Mouse (Mus musculus) liver, embryonic 15.5 days (tissue): ENCODE measurements around the gene Vill. TPM values are rescaled to one million over a fixed set of nuclear protein-coding genes. Genes with fewer than 3 reads are reported as not detected.
A peak's percentile ranks its signal among the peaks of the same experiment; 100 is the strongest.

ENCODE experiments used
- ATAC-seq: fragments of 200-750 bp; cut with Nextera tagmentation; 2 replicates; pipeline ENCODE4 v1.8.0; 2017; ENCODE audit warnings: moderate number of reproducible peaks, mild to moderate bottlenecking, moderate library complexity; ENCODE audit not compliant: insufficient read depth
- H3K27ac ChIP-seq: fragments of 300-500 bp; sonication (generic); replicated peaks from 2 replicates; pipeline ENCODE4 v1.5.1; 2015; ENCODE audit warnings: mild to moderate bottlenecking, inconsistent platforms
- H3K27me3 ChIP-seq: fragments of 300-500 bp; sonication (generic); 2 replicates; pipeline ENCODE4 v1.6.1; 2015; ENCODE audit warnings: mild to moderate bottlenecking, inconsistent platforms
- H3K36me3 ChIP-seq: fragments of 300-500 bp; sonication (generic); replicated peaks from 2 replicates; pipeline ENCODE4 v1.6.1; 2015; ENCODE audit warnings: moderate library complexity, mild to moderate bottlenecking, inconsistent platforms
- H3K4me1 ChIP-seq: fragments of 300-500 bp; sonication (generic); replicated peaks from 2 replicates; pipeline ENCODE4 v1.6.1; 2015; ENCODE audit warnings: inconsistent platforms
- H3K4me2 ChIP-seq: fragments of 300-500 bp; sonication (generic); 2 replicates; pipeline ENCODE4 v1.6.1; 2015; ENCODE audit warnings: moderate library complexity, mild to moderate bottlenecking, inconsistent platforms
- H3K4me3 ChIP-seq: fragments of 300-500 bp; sonication (generic); replicated peaks from 2 replicates; pipeline ENCODE4 v1.5.1; 2015; ENCODE audit warnings: mild to moderate bottlenecking, inconsistent platforms
- H3K9ac ChIP-seq: fragments of 300-500 bp; sonication (generic); 2 replicates; pipeline ENCODE4 v1.6.1; 2015; ENCODE audit warnings: moderate library complexity, mild to moderate bottlenecking, inconsistent platforms
- H3K9me3 ChIP-seq: fragments of 300-500 bp; sonication (generic); replicated peaks from 2 replicates; pipeline ENCODE4 v1.6.1; 2016; ENCODE audit warnings: inconsistent platforms
- WGBS: fragments of 180-500 bp; shearing (Covaris S2); methylation state at CpG from one replicate; pipeline ENCODE4 v1.1.7; 2015; ENCODE audit warnings: mixed read lengths; ENCODE audit not compliant: insufficient replicate concordance; 5-methylcytosine and 5-hydroxymethylcytosine counted together
- polyA plus RNA-seq: library from polyadenylated mRNA; unstranded; fragments of >200 nt; fragmentation: Nextera tagmentation; extraction: Ambion mirVana; gene quantifications from 2 replicates; pipeline ENCODE4 v1.2.1, GENCODE M21; 2015

Gene Vill
- polyA plus RNA-seq, 1 experiment from 2014 or later: 10.0 TPM

DNA sequence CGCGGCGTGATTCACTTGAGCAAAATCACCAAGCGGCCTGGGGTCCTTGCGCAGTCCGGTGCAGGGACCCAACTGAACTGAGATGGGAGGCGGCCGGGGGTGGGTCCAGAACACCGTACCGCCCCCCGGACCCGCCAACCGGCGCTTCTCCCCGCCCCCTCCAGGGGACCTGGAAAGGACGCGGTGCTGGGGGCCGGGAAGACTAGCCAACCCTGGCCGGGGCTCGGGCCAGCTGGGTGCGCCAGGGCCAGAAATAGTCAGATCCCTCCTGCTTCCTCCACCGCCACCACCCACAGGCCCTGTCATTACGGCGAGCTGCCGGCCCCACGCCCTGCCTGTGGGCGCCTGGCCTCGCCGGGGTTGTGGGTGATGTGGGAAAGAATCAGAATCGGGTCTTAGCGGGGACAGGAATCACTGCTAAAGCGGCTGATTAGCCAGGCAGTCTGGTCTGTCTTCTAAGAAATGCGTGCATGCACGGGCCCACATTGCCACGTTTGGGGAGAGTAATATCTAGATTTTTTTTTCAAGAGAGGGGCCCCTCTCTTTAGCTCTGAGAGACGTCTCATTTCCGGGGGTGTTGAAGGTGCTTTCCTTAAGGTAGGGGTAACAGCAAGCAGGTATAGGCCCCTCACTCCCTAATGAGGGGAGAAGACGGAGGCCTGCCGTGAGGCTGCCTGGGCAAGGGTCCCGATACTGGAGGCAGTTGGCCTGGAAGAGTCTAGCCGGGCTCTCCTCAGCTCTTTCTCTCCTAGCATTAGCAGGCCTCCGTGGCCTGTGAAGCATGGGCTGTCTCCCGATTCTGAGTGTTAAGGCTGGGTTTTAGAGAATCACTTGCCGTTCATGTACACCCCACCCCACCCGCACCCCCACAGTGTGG is 41.1 kb downstream of the Vill start, which contains the start of gene Plcd1:
Gene Plcd1 (minus strand): TSS at position 84 of the 877 bp plus-strand sequence.
- Histone ChIP-seq H3K9me3 (no peaks in the 10 kb centered on the region), H3K36me3 (no peaks in the 10 kb centered on the region), H3K4me1 (peaks cover under 1% of the 10 kb centered on the region), H3K27me3 (peaks cover 76% of the 10 kb centered on the region), H3K4me2 (peak within 1 kb of the TSS; percentile 61), H3K9ac (no peak within 1 kb of the TSS), H3K27ac (no peak within 1 kb of the TSS), H3K4me3 (peak within 1 kb of the TSS; percentile 46)
- WGBS: 9% methylated on average over 45 of the region's 45 CpGs
- ATAC-seq: peak; percentile 43; the same call in 1 of the 2 replicates

DNA sequence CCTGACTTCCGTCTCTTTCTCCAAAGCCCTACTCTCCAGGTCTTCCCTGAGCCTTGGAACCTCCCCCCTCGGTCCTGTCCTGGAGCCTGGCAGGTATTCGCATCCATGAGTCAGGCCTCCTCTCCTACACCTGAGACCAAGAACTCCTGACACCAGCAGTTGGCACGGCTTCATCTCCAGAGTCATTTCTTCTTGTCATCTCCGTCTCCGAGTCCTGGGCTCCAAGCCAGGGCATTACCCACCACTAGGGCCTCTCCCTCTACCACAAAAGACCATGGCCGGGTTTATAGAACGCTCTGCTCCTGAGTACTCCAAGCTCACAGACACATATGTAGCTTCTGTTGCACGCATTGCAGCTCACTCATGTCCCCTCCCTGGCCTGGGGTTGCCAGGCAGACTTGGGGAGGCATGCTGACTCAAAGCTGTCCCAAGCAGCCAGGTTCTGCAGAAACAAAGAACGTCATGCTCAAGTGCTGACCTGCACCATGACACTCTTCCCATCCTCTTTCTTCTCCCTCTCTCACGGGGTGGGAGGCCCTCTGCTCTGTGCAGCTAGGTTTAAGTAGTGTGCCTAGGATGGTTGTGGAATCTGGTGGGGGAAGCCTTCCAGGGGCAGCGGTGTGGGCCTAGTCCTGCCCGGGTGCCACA is 42.0 kb downstream of the Vill start:
- Histone ChIP-seq H3K9me3 (no peaks in the 10 kb centered on the region), H3K27ac (no peak overlapping the region), H3K36me3 (no peaks in the 10 kb centered on the region), H3K4me2 (no peak overlapping the region), H3K4me1 (no peaks in the 10 kb centered on the region), H3K4me3 (no peak overlapping the region), H3K27me3 (peaks cover 70% of the 10 kb centered on the region), H3K9ac (no peak overlapping the region)
- WGBS: 61% methylated on average over 13 of the region's 13 CpGs
- ATAC-seq: no peak

DNA sequence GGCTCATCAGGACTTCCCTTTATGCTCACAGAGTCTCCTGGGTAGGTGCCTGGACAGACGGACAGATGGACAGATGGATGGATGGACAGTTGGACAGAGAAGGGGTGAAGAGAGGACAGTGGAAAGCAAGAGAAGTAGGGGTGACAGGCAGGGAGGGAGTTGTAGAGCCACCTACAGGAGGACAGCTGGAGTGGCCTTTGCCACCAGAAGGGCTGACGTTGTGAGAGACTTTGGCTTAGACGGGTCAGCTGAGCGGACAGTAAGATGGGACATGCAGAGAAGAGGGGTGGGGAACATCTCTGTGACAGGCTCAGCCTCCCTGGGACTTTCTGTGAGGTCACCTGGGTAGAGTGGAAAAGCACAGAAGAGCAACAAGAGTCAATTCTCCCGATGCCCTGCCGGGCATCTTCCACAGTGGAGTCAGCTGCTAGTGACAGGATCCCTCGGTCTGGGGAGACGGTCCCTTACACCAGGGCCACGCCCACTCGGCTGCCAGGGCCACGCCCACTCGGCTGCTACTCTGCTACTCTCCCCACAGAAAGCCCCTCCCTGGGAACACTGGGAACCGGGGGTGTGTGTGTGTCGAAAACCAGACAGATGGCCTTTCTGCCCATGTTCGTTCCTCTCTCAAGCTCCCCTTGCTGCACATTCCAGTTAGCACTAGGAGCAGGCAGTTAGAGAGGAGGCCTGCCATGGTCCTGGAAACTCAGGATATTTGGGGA is 47.8 kb downstream of the Vill start:
- Histone ChIP-seq H3K36me3 (no peaks in the 10 kb centered on the region), H3K4me1 (no peaks in the 10 kb centered on the region), H3K27ac (no peak overlapping the region), H3K4me3 (no peak overlapping the region), H3K9me3 (no peaks in the 10 kb centered on the region), H3K27me3 (peaks cover 37% of the 10 kb centered on the region), H3K4me2 (no peak overlapping the region), H3K9ac (no peak overlapping the region)
- no peak for ATAC-seq
- 11% methylated on average over 15 of the region's 15 CpGs for WGBS

DNA sequence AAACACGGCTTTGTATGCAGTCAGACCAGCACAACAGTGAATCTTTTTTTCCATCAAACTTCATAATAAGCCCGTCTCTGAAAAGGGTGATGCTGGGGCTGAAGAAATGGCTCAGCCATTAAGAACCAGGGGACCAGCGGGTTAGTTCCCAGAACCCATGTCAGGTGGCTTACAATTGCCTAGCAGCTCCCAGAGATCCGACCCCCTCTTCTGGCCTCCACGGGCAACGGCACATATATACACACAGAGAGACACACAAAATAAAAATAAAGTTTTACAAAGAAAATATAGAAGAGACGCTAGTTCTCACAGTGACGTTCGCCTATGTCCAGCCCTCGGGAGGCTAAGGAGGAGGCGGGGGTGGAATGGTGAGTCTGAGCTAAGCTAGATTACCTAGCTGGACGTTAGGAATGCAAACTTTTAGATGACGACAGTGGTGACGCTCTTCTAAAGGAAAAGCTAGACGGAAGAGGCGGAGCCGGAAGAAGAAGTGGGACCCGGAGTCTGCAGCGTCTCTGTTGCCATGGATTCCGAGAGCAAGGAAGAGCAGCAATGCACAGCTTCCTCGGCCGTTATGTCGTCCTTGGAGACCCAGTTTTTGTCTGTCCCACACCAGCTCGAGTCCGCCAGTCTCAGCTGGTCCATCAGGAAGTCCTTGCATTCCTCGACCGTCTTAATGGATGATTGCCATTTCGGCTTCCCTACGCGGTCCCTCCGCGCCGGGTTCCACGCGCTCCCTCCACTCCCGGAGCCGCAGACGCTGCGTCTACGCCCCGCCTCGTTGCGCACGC is 49.6 kb downstream of the Vill start, which contains the start of gene Dlec1:
Gene Dlec1 (plus strand): TSS at position 487 of the 791 bp plus-strand sequence.
- Histone ChIP-seq H3K9ac (no peak within 1 kb of the TSS), H3K4me3 (peak within 1 kb of the TSS; percentile 59), H3K36me3 (no peaks in the 10 kb centered on the region), H3K27me3 (peaks cover 23% of the 10 kb centered on the region), H3K9me3 (no peaks in the 10 kb centered on the region), H3K27ac (no peak within 1 kb of the TSS), H3K4me1 (no peaks in the 10 kb centered on the region), H3K4me2 (peak within 1 kb of the TSS; percentile 75)
- peak; percentile 59 for ATAC-seq
- WGBS: 3% methylated on average over 44 of the region's 44 CpGs

DNA sequence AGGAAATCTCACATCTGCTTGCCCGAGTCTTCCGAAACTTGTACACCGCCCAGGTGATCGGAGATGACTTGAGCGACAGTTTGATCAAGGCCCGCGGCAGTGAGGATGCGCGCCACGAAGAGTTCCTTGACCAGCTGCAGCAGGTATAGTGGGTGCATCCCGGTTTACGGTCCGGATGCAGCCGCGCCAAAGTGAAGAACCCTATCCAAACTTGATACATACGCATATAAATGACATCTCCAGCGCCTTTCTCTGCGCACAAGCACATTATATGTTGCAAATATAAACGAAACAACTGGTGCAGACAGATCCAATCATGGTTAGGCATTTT is 50.2 kb downstream of the Vill start:
- 2% methylated on average over 19 of the region's 19 CpGs for WGBS
- no peak overlapping the region for H3K27ac ChIP-seq
- peaks cover 23% of the 10 kb centered on the region for H3K27me3 ChIP-seq
- peak overlapping the region; percentile 59 for H3K4me3 ChIP-seq
- H3K9ac ChIP-seq: no peak overlapping the region
- peak overlapping the region; percentile 75 for H3K4me2 ChIP-seq
- no peak for ATAC-seq
- H3K4me1 ChIP-seq: no peaks in the 10 kb centered on the region
- no peaks in the 10 kb centered on the region for H3K9me3 ChIP-seq
- no peaks in the 10 kb centered on the region for H3K36me3 ChIP-seq

DNA sequence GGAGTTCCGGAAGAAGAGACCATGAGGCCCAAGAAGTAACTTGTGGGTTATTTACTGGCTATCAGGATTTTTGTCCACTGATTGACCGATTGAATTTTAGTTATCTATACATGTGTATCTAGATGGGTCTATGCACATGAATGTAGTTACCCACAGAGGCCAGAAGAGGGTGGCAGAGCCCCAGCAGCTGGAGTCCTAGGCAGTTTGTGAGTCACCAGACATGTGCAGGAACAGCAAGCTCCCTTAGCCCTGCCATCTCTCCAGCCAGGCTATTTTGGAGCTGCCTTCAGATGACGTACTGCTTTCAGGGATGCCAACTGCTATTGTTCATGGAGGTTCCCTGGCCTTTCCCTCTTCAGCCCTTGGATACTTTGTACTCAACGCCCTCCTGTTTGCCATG is 55.0 kb downstream of the Vill start:
- WGBS: 66% methylated on average over 4 of the region's 4 CpGs
- no peaks in the 10 kb centered on the region for H3K9me3 ChIP-seq
- no peak overlapping the region for H3K9ac ChIP-seq
- H3K27ac ChIP-seq: no peak overlapping the region
- H3K27me3 ChIP-seq: peaks cover 18% of the 10 kb centered on the region
- no peaks in the 10 kb centered on the region for H3K36me3 ChIP-seq
- no peaks in the 10 kb centered on the region for H3K4me1 ChIP-seq
- H3K4me3 ChIP-seq: no peak overlapping the region
- no peak for ATAC-seq
- no peak overlapping the region for H3K4me2 ChIP-seq

DNA sequence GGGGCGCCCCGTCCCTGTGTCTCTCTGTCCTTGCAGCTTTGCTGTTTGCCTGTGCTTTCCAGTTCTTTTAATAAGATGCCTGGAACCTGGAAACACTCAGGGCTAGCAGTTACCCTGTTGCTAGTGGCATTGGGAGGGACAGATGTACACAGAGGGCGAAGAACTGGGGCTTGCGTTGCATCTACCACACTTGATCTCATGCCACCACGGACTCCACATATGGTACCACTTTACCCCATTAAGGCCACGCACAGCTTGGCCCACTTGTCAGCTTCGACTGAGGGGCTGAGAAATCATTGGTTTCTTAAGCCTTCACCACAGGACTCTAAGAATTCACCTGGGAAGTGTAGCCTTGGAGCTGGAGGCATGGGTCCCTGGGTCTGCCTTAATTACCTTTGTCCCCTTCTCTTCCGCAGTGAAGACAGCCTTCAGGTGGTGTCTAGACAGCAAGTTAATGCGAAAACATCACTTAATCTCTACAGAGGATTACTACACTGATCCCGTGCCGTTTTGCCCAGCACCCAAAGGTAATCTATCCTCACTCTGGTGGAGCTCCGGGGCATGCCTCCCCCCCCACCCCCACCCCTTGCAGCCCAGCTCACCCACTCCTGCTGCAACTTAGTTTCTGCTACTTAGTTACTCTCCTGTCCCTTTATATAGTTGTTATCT is 57.2 kb downstream of the Vill start:
- no peak overlapping the region for H3K27ac ChIP-seq
- H3K27me3 ChIP-seq: no peaks in the 10 kb centered on the region
- ATAC-seq: no peak
- H3K9me3 ChIP-seq: no peaks in the 10 kb centered on the region
- H3K9ac ChIP-seq: no peak overlapping the region
- H3K4me3 ChIP-seq: no peak overlapping the region
- H3K36me3 ChIP-seq: no peaks in the 10 kb centered on the region
- 58% methylated on average over 12 of the region's 12 CpGs for WGBS
- no peaks in the 10 kb centered on the region for H3K4me1 ChIP-seq
- H3K4me2 ChIP-seq: no peak overlapping the region

DNA sequence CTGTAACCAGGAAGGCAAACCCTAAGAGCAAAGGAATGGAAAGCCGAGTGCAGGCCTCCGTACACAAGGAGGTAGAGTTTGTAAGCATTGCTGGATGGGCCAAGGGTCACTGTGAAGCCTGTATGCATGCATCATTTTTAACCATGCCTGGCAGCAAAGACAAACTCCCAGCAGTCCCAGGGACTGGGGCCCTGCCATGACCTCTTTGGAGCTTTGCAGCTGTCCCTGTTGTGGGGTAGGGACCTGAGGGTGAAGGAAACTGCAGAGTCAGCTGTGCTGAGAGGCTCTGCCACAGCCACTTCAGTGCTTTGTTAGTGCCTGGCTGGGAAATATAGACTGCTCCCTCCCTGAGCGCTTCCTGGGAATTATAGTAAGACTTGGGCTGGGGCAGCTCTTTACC is 58.1 kb downstream of the Vill start:
- H3K27ac ChIP-seq: no peak overlapping the region

DNA sequence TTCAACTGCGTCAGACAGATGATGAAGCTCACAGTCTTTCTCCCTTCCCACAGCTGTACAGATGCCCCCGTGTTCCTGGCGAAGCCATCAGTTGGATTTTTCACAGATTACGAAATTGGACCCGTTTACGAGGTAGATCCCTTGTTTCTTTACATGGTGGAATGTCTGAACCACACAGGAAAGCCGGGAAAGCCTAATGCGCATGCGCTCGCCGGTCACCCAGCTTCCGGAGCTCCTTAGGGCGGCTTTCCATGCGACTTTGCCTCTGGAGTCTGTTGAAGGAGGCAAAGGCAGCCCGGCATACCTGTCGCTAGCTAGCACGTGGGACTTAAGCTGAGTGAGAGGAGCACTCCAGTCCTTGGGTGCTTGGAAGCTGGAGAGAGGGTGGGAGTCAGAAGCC is 62.3 kb downstream of the Vill start:
- Histone ChIP-seq H3K4me1 (no peaks in the 10 kb centered on the region), H3K27me3 (no peaks in the 10 kb centered on the region), H3K36me3 (no peaks in the 10 kb centered on the region), H3K9ac (no peak overlapping the region), H3K4me2 (no peak overlapping the region), H3K27ac (no peak overlapping the region), H3K4me3 (no peak overlapping the region), H3K9me3 (no peaks in the 10 kb centered on the region)
- no peak for ATAC-seq
- WGBS: 70% methylated on average over 17 of the region's 17 CpGs

More for the DNA sequence above, 58.1 kb downstream of the Vill start:
- Histone ChIP-seq H3K27me3 (no peaks in the 10 kb centered on the region), H3K4me3 (no peak overlapping the region), H3K4me1 (no peaks in the 10 kb centered on the region), H3K9me3 (no peaks in the 10 kb centered on the region), H3K4me2 (no peak overlapping the region), H3K36me3 (no peaks in the 10 kb centered on the region), H3K9ac (no peak overlapping the region)
- ATAC-seq: no peak
- 49% methylated on average over 3 of the region's 3 CpGs for WGBS

DNA sequence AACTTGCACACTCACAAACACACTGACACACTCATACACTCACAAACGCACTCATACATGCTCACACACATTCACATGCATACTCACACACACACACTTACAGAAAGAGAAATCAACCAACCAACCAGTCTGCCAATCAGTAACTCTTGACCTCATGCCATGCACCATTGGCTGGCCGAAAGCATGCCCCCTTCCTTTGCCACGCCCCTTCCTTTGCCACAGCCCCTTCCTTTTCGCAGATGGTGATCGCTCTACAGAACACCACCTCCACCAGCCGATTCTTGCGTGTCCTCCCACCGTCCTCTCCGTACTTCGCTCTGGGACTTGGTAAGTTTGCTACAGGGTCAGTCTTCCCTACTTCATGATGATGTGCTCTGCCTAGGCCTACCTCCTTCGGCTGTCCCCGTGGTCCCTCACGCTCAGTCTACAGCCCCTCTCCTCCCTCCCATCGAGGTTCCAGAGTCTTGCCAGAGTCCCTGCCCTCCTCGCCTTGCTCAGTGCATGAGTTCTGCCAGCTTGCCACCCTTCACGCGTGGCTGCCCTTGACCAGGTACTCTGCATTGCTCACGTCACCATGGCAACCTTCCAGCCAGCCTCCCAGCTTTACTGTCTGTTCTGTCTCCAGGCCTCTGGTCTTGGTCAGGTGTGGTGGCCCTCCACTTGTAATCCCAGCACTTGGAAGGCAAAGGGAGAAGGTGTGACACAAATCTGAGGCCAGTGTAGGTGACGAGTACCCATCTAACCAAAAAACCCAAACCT is 67.0 kb downstream of the Vill start:
- no peak for ATAC-seq
- H3K4me2 ChIP-seq: no peak overlapping the region
- no peaks in the 10 kb centered on the region for H3K36me3 ChIP-seq
- H3K27ac ChIP-seq: no peak overlapping the region
- H3K27me3 ChIP-seq: no peaks in the 10 kb centered on the region
- WGBS: 71% methylated on average over 19 of the region's 19 CpGs
- H3K9me3 ChIP-seq: no peaks in the 10 kb centered on the region
- no peak overlapping the region for H3K9ac ChIP-seq
- no peak overlapping the region for H3K4me3 ChIP-seq
- no peaks in the 10 kb centered on the region for H3K4me1 ChIP-seq
